Comparison of ENCODE assay signal across 11 mouse cellular contexts in the genomic region with DNA sequence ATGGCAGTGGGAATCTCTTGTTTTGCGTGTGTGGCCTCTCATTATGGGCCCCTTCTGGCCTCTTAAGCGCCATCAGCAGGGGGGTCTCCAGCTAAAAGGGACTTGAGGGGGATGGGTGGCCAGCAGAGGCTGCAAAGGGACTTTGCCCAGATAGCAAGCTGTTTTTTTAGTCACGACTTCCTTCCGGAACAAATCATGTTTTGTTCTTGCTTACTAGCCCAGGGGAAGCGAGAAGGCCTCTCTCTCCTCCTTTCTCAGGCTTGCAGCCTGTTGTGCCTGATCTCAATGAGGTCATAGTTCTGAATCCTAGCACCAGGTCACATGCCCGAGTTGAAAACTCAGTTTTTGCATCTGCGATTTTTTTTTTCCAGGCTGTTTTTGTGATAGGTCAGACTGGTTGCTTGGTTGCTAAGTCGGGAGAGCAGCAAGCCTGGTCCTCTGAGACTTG. TPM values are rescaled to one million over a fixed set of nuclear protein-coding genes. Genes with fewer than 3 reads are reported as not detected.
A peak's percentile ranks its signal among the peaks of the same experiment; 100 is the strongest.
DNase-seq lines count a peak whose midpoint lies in the region; ATAC-seq and TF ChIP-seq lines count a peak whose summit lies in the region.
"Had no signal": no experiment of that assay in that cellular context is flagged by ENCODE, and none has a peak within 500 bp of the region (broad histone marks: within the 10 kb centered on the region; RNA-seq: fewer than 3 reads in every experiment).

No protein-coding gene starts in this region.

- H3K4me3 ChIP-seq in midbrain, embryonic 11.5 days (ENCODE audit: low read depth, low read length): no peak overlapping the region
- no peak overlapping the region for H3K4me3 ChIP-seq in midbrain, embryonic 15.5 days
- H3K4me3 ChIP-seq in forebrain, embryonic 12.5 days (replicated peaks): no peak overlapping the region
- H3K4me3 ChIP-seq in hindbrain, embryonic 14.5 days (replicated peaks; ENCODE audit: low read length): no peak overlapping the region
- no peak overlapping the region for H3K4me3 ChIP-seq in lung, adult 2 months (replicated peaks; ENCODE audit: extremely low read depth, low read depth, low read length)
- H3K4me3 ChIP-seq: liver, embryonic 12.5 days had no signal

- ATAC-seq in midbrain, embryonic 11.5 days (ENCODE audit: low FRiP score): peak; percentile 76
- ATAC-seq in midbrain, embryonic 15.5 days (replicated peaks): no peak
- no peak for ATAC-seq in forebrain, embryonic 12.5 days (ENCODE audit: low FRiP score)
- peak; percentile 24; the same call in 1 of the 2 replicates for ATAC-seq in hindbrain, embryonic 14.5 days (ENCODE audit: low FRiP score)
- ATAC-seq: inflammation-experienced regulatory T-cells, adult 6 months; liver, embryonic 12.5 days; Patski had no signal

- H3K9ac ChIP-seq in midbrain, embryonic 11.5 days (ENCODE audit: low read length): no peak overlapping the region
- no peak overlapping the region for H3K9ac ChIP-seq in midbrain, embryonic 15.5 days
- no peak overlapping the region for H3K9ac ChIP-seq in forebrain, embryonic 12.5 days
- no peak overlapping the region for H3K9ac ChIP-seq in hindbrain, embryonic 14.5 days
- H3K9ac ChIP-seq: liver, embryonic 12.5 days had no signal

- H3K27me3 ChIP-seq in midbrain, embryonic 11.5 days (ENCODE audit: control insufficient read depth, insufficient read depth, low read length): peaks cover 24% of the 10 kb centered on the region
- H3K27me3 ChIP-seq in midbrain, embryonic 15.5 days (replicated peaks): peaks cover 12% of the 10 kb centered on the region; the same call in 1 of the 2 replicates
- peaks cover 32% of the 10 kb centered on the region for H3K27me3 ChIP-seq in forebrain, embryonic 12.5 days
- H3K27me3 ChIP-seq in hindbrain, embryonic 14.5 days (ENCODE audit: control insufficient read depth, insufficient read depth, low read length): peaks cover 23% of the 10 kb centered on the region

- TF ChIP-seq CTCF in lung, adult 2 months (IDR thresholded peaks at IDR 0.05; ENCODE audit: insufficient read depth, low read length): no peak

- no peak for TF ChIP-seq POLR2A in lung, adult 2 months (IDR thresholded peaks at IDR 0.05; ENCODE audit: borderline replicate concordance, extremely low read depth, low read depth, low read length)

- no peaks in the 10 kb centered on the region for H3K9me3 ChIP-seq in midbrain, embryonic 11.5 days (ENCODE audit: control insufficient read depth, low read length)
- no peaks in the 10 kb centered on the region for H3K9me3 ChIP-seq in midbrain, embryonic 15.5 days
- H3K9me3 ChIP-seq in forebrain, embryonic 12.5 days: no peaks in the 10 kb centered on the region
- H3K9me3 ChIP-seq in hindbrain, embryonic 14.5 days (ENCODE audit: control insufficient read depth, low read length): no peaks in the 10 kb centered on the region

- no peaks in the 10 kb centered on the region for H3K36me3 ChIP-seq in midbrain, embryonic 11.5 days (ENCODE audit: control insufficient read depth, insufficient read depth, low read length)
- H3K36me3 ChIP-seq in midbrain, embryonic 15.5 days (replicated peaks): no peaks in the 10 kb centered on the region
- H3K36me3 ChIP-seq in forebrain, embryonic 12.5 days (replicated peaks): no peaks in the 10 kb centered on the region
- no peaks in the 10 kb centered on the region for H3K36me3 ChIP-seq in hindbrain, embryonic 14.5 days (replicated peaks; ENCODE audit: control insufficient read depth, insufficient read depth)
- H3K36me3 ChIP-seq: liver, embryonic 12.5 days had no signal

- no peak overlapping the region for H3K4me2 ChIP-seq in midbrain, embryonic 11.5 days
- H3K4me2 ChIP-seq in midbrain, embryonic 15.5 days: no peak overlapping the region
- 0 out of 2 replicates have a peak overlapping the region, but pooled peaks have one; percentile 4 for H3K4me2 ChIP-seq in forebrain, embryonic 12.5 days
- no peak overlapping the region for H3K4me2 ChIP-seq in hindbrain, embryonic 14.5 days (replicated peaks)
- H3K4me2 ChIP-seq: liver, embryonic 12.5 days had no signal

- peak; percentile 94 for DNase-seq in midbrain, embryonic 11.5 days (ENCODE audit: low spot score, missing footprints)
- peak; percentile 42 for DNase-seq in hindbrain, embryonic 14.5 days (ENCODE audit: low spot score)
- peak; percentile 70 for DNase-seq in skeletal muscle tissue, adult 2 months (ENCODE audit: low read depth, low spot score)
- no peak for DNase-seq in cerebellum, adult 18-20 months
- DNase-seq in spleen, postnatal 36 days (ENCODE audit: low spot score in 2 of 2): no peak
- DNase-seq in lung, adult 2 months: no peak

- peaks cover 27% of the 10 kb centered on the region for H3K4me1 ChIP-seq in midbrain, embryonic 11.5 days (ENCODE audit: control insufficient read depth, insufficient read depth, low read length)
- peaks cover 5% of the 10 kb centered on the region for H3K4me1 ChIP-seq in midbrain, embryonic 15.5 days
- H3K4me1 ChIP-seq in forebrain, embryonic 12.5 days: peaks cover 41% of the 10 kb centered on the region
- peaks cover 12% of the 10 kb centered on the region; the same call in 1 of the 2 replicates for H3K4me1 ChIP-seq in hindbrain, embryonic 14.5 days (replicated peaks; ENCODE audit: control insufficient read depth, insufficient read depth, low read length)
- no peaks in the 10 kb centered on the region for H3K4me1 ChIP-seq in lung, adult 2 months (ENCODE audit: control insufficient read depth, insufficient read depth, low read length)

- WGBS in midbrain, embryonic 11.5 days: 4% methylated on average over 8 of the region's 8 CpGs
- 3% methylated on average over 8 of the region's 8 CpGs for WGBS in midbrain, embryonic 15.5 days
- 3% methylated on average over 8 of the region's 8 CpGs for WGBS in forebrain, embryonic 12.5 days
- WGBS in hindbrain, embryonic 14.5 days: 4% methylated on average over 8 of the region's 8 CpGs
- 29% methylated on average over 8 of the region's 8 CpGs for WGBS in lung, adult 2 months

- no peak overlapping the region; the same call in 1 of the 2 replicates for H3K27ac ChIP-seq in midbrain, embryonic 11.5 days (ENCODE audit: low read depth, low read length)
- H3K27ac ChIP-seq in midbrain, embryonic 15.5 days: no peak overlapping the region
- peak overlapping the region; percentile 38; the same call in 1 of the 2 replicates for H3K27ac ChIP-seq in forebrain, embryonic 12.5 days
- H3K27ac ChIP-seq in hindbrain, embryonic 14.5 days: 0 out of 2 replicates have a peak overlapping the region, but pooled peaks have one; percentile 16
- H3K27ac ChIP-seq: liver, embryonic 12.5 days had no signal

RNA-seq across cellular contexts. Expression of a gene that starts 11.9 kb away (rescaled TPM):
- polyA plus RNA-seq in midbrain, embryonic 11.5 days (2014; fragmentation: Nextera tagmentation; extraction: Ambion mirVana): 0.05 and 0.15 TPM in 2 replicates
- polyA plus RNA-seq in midbrain, embryonic 15.5 days (2015; fragmentation: Nextera tagmentation; extraction: Ambion mirVana): 0.99 and 1.1 TPM in 2 replicates
- polyA plus RNA-seq in forebrain, embryonic 12.5 days (2016; fragmentation: Nextera tagmentation; extraction: Ambion mirVana): 1.1 and 1.6 TPM in 2 replicates
- 1.3 and 1.4 TPM in 2 replicates for polyA plus RNA-seq in hindbrain, embryonic 14.5 days (2014; fragmentation: Nextera tagmentation; extraction: Ambion mirVana)
- polyA plus RNA-seq in lung, adult 2 months (2012; rRNA removed): 0.86 and 0.98 TPM in 2 replicates
- polyA plus RNA-seq: inflammation-experienced regulatory T-cells, adult 6 months; Patski had no signal

RNA-seq across cellular contexts. Expression of a gene that starts 12.0 kb away (rescaled TPM):
- 0.15 TPM in 1 of 2 replicates, not detected in the other for polyA plus RNA-seq in midbrain, embryonic 11.5 days (2014; fragmentation: Nextera tagmentation; extraction: Ambion mirVana)
- 0.39 TPM in 1 of 2 replicates, not detected in the other for polyA plus RNA-seq in midbrain, embryonic 15.5 days (2015; fragmentation: Nextera tagmentation; extraction: Ambion mirVana)
- polyA plus RNA-seq in forebrain, embryonic 12.5 days (2016; fragmentation: Nextera tagmentation; extraction: Ambion mirVana): 0.29 TPM in 1 of 2 replicates, not detected in the other
- polyA plus RNA-seq in hindbrain, embryonic 14.5 days (2014; fragmentation: Nextera tagmentation; extraction: Ambion mirVana): 0.36 TPM in 1 of 2 replicates, not detected in the other
- not detected in 2 replicates for polyA plus RNA-seq in lung, adult 2 months (2012; rRNA removed)
- polyA plus RNA-seq: inflammation-experienced regulatory T-cells, adult 6 months; Patski had no signal

RNA-seq across cellular contexts. Expression of a gene that starts 21.7 kb away (rescaled TPM):
- not detected in 2 replicates for polyA plus RNA-seq in midbrain, embryonic 11.5 days (2014; fragmentation: Nextera tagmentation; extraction: Ambion mirVana)
- polyA plus RNA-seq in midbrain, embryonic 15.5 days (2015; fragmentation: Nextera tagmentation; extraction: Ambion mirVana): not detected in 2 replicates
- not detected in 2 replicates for polyA plus RNA-seq in forebrain, embryonic 12.5 days (2016; fragmentation: Nextera tagmentation; extraction: Ambion mirVana)
- polyA plus RNA-seq in hindbrain, embryonic 14.5 days (2014; fragmentation: Nextera tagmentation; extraction: Ambion mirVana): not detected in 2 replicates
- polyA plus RNA-seq in lung, adult 2 months (2012; rRNA removed): not detected in 2 replicates
- polyA plus RNA-seq: inflammation-experienced regulatory T-cells, adult 6 months; liver, embryonic 12.5 days; Patski had no signal

RNA-seq across cellular contexts. Expression of a gene that starts 27.1 kb away (rescaled TPM):
- polyA plus RNA-seq in midbrain, embryonic 11.5 days (2014; fragmentation: Nextera tagmentation; extraction: Ambion mirVana): 11.6 and 14.9 TPM in 2 replicates
- 18.4 TPM in 2 replicates for polyA plus RNA-seq in midbrain, embryonic 15.5 days (2015; fragmentation: Nextera tagmentation; extraction: Ambion mirVana)
- 22.5 and 23.7 TPM in 2 replicates for polyA plus RNA-seq in forebrain, embryonic 12.5 days (2016; fragmentation: Nextera tagmentation; extraction: Ambion mirVana)
- 21.6 and 23.7 TPM in 2 replicates for polyA plus RNA-seq in hindbrain, embryonic 14.5 days (2014; fragmentation: Nextera tagmentation; extraction: Ambion mirVana)
- 40.8 and 49.5 TPM in 2 replicates for polyA plus RNA-seq in lung, adult 2 months (2012; rRNA removed)

RNA-seq across cellular contexts. Expression of a gene that starts 35.0 kb away (rescaled TPM):
- polyA plus RNA-seq in midbrain, embryonic 11.5 days (2014; fragmentation: Nextera tagmentation; extraction: Ambion mirVana): 1.6 and 1.9 TPM in 2 replicates
- 3.5 and 3.7 TPM in 2 replicates for polyA plus RNA-seq in midbrain, embryonic 15.5 days (2015; fragmentation: Nextera tagmentation; extraction: Ambion mirVana)
- polyA plus RNA-seq in forebrain, embryonic 12.5 days (2016; fragmentation: Nextera tagmentation; extraction: Ambion mirVana): 1.8 and 2.0 TPM in 2 replicates
- polyA plus RNA-seq in hindbrain, embryonic 14.5 days (2014; fragmentation: Nextera tagmentation; extraction: Ambion mirVana): 2.5 and 3.5 TPM in 2 replicates
- polyA plus RNA-seq in lung, adult 2 months (2012; rRNA removed): 3.0 and 3.2 TPM in 2 replicates
- polyA plus RNA-seq: Patski had no signal

Comparison
In these comparisons a context has a peak if more than half of its experiments do, and no peak if none do; other contexts are left out.
1. ATAC-seq: peak in midbrain, embryonic 11.5 days (single experiment) and hindbrain, embryonic 14.5 days (single experiment); none in midbrain, embryonic 15.5 days (single experiment) and forebrain, embryonic 12.5 days (single experiment).
2. DNase-seq: peak in midbrain, embryonic 11.5 days (single experiment), hindbrain, embryonic 14.5 days (single experiment) and skeletal muscle tissue, adult 2 months (single experiment); none in cerebellum, adult 18-20 months (0 of 2), spleen, postnatal 36 days (0 of 2) and lung, adult 2 months (single experiment).
3. H3K27ac ChIP-seq: peak in forebrain, embryonic 12.5 days (single experiment) and hindbrain, embryonic 14.5 days (single experiment); none in midbrain, embryonic 11.5 days (single experiment) and midbrain, embryonic 15.5 days (single experiment).